Mouse (Mus musculus): Measurements from ENCODE around the gene Usp1.
A peak's percentile ranks its signal among the peaks of the same experiment; 100 is the strongest.
"Not testable (repeated sequence)": the region's sequence is repeated elsewhere in the genome, so short reads cannot be mapped to it uniquely, and the experiment has no call there.

- peak; percentile 23 for TF ChIP-seq CTCF (IDR thresholded peaks at IDR 0.05)
- not testable (repeated sequence) for TF ChIP-seq EP300 (IDR thresholded peaks at IDR 0.05)
These were observed 14.6 kb downstream of the Usp1 start for GRCm38 (mm10) chr4:98938210-98938609.
